Mouse (Mus musculus) urinary bladder, postnatal 36 days (tissue): Measurements from ENCODE around the gene Unc93a.
"Not testable (repeated sequence)": the region's sequence is repeated elsewhere in the genome, so short reads cannot be mapped to it uniquely, and the experiment has no call there.

Experiments used
- DNase-seq, 2 experiments: peaks; one replicate each; pipeline ENCODE4 v3.0.0; 2022; ENCODE audit warnings: low spot score in 2 of 2, mixed read lengths in 1 of 2

Gene Unc93a

DNA sequence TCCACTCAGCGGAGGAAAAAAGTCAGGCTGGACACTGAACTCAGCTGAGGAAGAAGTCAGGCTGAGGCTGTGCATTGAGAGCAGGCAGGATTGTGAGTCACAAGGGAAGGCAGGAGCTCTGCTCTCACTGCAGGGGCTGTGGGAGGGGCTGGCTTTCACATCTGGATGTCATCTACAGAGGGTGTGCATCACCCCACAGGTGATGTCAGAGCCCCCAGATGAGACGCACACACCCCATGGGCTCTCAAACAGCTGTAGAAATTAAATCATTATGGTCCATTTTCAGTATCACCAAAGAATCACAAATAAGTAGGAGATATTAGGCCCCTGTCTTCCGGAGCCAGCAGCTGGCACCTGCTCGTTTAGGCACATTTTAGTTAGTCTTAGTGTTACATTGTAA lies at the start of gene Unc93a:
TSS of gene Unc93a (minus strand) at position 101 of the 400 bp plus-strand sequence.
- not testable (repeated sequence) for DNase-seq

DNA sequence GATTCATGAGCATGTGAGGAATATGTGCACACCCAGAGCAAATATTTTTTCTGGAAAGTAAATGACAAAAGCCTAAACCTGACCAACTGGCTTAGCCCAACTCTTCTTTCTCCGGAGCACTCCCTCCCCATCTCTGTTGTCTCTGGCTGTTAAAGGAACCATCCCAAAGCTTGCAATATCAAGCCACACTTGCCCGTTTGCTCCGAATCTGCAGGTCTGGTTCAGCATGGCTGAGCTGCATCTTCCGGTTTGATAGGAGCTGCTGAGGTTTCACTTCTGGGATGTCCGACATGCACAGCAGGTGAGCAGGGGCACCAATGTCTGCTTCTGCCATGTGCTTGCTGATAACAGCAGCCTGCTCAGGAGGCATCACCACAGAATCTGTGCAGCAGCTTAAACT lies 48.9 kb upstream of the Unc93a start:
- not testable (repeated sequence) for DNase-seq

DNA sequence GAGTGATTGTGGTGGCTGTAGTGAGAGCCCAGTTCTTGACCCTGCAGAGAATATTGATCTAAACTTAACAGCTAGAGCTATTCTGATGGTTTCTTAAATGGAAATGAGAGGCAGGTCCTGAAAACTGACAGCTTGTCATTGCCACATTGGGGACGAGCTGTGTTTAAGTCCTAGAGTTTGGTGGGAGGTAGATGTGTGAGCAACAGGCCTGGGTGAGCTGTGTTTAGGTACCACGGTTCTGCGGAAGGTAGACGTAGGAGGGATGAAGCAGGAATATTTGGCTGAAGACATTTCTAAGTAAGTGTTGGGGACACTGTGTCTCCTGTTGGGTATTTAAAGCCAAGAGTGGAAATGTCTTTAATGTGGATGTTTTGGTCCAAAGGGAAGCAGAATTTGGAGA lies 47.4 kb upstream of the Unc93a start:
- DNase-seq = not testable (repeated sequence)

DNA sequence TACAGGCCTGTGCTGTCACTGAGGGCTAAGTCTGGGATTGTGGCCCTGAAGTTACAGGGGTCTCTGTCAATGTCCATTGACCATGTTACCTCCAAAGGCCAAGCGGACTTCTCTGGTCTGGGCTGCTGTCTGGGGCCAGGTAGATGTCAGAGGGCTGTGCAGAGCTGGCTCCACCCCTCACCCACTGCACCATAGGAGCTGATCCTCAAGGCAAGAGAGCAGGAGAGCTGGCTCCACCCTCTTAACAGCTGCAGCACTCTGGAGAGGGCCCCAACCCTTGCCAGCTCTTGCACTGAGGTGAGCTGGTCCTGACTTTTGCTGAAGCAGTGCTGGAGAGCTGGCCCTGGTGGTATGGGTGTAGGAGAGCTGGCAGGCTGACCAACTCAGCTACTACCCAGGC lies 46.2 kb upstream of the Unc93a start:
- not testable (repeated sequence) for DNase-seq

DNA sequence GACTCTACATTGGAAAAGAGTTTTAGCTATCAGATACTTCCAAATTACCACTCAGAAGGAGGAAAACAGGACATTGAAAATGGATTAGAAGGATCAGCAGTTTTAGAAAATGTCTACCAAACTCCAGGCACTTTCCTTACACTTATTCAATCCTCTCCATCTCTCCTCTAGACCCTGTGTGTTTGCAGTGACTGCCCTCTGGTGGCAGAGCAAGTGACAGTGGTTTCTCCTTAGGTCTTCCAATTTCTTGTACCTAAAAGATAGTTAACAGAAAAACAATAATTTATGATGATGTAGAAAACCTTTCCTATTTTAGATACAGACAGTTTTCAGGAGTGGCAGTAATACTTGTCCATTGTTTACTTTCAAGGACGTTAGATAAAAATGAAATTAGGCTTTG lies 44.0 kb upstream of the Unc93a start:
- not testable (repeated sequence) for DNase-seq

DNA sequence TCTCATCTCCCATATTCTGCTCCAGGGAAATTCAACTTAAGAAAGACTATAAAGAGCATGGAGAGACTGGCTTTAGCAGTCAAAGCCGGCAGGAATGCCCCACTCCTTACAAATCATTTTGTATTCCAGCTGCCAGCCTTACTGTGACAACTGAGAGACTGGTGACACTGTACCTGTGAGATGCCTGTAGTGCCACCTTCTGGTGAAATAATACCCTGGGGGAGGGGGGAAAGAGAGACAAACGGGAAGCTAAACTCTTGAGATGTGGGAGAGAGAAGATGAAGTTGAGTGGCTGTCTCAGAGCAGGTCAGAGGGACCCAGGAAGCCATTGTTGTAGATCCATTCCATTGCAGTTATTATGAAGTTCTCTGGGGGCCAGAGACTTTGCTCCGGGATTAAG lies 42.4 kb upstream of the Unc93a start:
- not testable (repeated sequence) for DNase-seq

DNA sequence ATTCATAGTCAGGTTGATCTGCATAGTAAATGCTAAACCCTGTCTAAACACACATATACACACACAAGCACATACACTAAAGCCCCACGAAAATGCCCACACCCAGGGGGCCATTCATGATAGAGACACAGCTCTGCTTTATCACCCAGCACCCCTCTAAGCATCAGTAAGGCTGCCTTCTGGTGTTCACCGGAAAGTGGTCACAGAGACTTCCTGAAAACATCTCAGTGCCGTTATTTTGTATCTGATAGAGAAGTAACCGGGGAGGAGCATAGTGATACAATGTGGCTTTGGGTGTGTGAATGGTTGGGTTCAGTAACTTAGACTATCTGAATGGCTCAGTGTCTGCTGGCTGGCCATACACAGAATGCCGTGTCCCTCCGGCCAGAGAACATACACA lies 42.0 kb upstream of the Unc93a start:
- DNase-seq = not testable (repeated sequence)

DNA sequence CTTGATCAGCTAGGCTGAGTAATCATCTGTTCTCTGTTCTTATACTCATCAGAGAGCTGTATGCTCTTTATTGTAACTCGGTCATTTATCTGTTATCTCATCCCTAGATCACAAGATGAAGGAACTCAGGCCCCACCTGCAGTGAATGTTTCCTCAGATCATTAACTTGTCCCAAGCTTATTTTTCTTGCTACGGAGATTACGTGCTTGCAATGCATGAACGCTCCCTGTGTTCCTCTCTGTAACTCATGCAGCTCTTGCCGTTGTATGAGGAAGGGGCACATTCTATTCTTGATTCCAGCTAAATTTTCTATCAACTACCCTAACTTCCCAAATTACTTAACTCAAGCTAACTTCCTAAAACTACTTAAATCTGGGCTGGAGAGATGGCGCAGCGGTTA lies 14.5 kb upstream of the Unc93a start:
- DNase-seq = not testable (repeated sequence)

DNA sequence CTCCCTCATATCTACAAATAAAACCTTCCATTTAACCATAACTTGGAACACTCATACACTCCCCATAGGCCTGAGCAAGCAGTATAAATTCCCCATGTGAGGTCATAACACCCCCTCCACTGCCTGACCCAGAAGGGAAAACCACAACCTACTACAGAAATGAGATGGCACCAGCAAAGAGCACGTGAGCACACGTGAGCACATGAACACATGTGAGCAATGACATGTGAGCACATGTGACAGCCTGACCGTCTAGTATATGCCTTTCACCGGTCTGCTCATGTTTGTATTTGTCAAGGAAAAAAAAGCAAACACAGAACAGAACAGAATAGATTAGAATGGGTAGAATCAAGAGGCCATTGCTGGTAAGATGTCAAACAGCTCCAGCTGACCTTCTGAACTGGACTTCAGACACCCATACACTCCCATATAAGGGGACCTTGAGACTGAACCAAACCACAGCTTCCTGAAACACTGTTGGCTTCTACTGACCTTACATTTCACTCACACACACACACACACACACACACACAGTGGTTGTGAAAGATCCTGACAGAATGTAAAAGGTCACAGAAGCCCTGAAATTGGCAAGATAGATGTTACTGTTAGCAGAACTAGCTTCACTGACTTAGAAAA lies 13.1 kb upstream of the Unc93a start:
- peak in 1 of 2 experiments; percentile 6 for DNase-seq

DNA sequence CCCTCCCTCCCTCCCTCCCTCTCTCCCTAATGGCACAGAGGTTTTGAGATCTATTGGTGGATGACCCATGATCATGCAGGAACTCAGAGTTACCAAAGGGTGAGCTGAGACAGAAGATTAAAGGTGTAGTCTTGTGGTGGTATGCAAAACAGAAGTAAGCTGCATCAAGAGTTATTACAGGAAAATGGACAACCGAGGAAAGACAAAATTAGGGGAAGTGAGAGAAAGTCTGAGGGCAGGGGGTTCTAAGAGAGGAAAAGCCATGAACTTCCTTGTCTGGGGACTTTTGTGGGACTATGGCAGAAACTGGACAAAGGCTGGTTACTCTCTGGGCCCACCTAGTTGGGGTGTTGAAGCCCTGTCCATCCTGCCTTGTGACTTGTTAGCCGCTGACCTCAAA lies 11.1 kb upstream of the Unc93a start:
- not testable (repeated sequence) for DNase-seq

DNA sequence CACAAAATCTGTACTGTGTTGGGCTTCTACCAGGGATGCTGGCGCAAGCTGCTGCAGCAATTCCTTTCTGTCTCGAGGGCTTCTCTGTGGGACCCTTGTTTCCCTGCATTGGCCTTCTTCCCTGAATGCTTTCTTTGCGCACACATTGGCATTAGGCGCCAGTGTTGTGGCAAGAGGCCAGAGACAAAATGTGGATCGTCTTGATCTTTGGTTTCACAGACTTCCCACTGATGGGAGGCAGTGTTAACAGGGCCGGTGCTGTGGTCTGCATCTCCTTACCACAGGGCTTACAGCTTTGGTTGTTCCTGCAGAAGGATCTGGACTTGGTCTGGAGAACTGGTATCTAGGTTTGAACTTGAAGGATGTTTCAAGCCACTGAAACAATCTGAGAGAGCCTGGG lies 3.7 kb upstream of the Unc93a start:
- DNase-seq = not testable (repeated sequence)

DNA sequence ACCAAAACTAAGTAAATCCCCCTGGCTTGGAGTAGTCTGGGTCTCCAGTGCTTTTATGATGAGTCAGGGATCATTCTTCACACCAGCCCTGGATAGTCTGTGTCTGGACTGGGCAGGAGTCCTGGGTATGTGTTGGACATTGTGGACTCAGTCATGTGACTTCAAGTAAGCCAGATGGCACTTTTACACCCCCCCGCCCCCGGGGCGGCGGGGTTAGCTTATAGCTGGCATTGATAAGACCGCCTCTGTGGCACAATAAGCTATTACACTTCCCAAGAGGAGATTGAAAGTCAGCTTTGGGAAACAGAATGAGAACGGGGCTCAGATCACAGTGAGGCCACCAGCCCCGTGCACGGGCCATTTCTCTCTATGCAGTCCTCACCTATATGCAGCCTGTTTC lies 742 bp upstream of the Unc93a start:
- not testable (repeated sequence) for DNase-seq

DNA sequence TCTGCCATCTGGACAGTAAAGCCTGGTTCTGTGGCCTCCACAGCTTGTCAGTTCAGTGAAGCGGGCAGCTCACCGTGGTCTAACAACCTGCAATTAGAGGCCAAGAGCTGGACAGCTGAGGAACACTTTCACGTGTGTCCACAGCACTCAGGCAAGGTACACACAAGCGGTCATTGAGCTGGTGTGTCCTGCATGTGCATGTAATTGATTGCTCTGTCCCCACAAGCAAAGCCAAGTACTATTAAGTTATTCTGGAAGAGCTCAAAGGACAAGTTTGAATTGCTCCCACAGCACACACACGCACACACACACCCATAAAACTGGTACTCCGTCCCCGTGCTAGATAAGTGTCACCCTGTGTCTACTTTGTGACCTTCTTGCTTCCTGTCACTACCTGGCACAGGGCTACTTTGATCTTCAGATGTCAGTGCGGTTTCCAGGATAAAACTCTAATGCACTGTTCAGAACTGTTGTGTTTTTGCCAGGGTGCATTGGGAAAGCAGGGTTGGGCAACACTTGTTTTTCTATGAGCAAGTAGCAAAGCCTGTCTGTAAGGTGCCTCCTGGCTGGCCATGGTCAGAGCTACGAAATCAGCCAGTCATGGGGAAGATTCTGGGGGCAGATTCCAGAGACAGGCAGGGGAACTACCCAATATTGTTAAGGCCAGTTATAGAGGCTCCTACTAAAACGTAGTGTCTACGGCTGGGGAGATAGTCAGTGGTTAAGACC lies 1.7 kb downstream of the Unc93a start:
- DNase-seq = not testable (repeated sequence)

DNA sequence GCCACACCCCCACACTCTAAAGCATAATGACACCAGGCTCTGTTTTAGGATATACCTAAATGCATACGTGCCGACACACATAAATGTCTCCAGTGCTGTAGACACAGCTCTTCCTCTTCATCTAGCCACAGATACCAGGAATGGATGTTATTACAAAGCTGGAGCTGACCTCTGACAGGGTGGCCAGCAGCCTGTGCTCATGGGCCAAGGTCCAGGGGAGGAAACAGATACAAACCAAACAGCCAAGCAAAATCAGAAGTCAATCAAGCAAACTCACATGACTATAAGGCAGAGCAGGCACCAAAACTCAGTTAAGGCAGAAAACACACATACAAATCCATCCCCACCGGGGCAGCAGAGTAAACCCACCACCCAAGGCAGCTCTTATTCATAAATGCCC lies 2.3 kb downstream of the Unc93a start:
- not testable (repeated sequence) for DNase-seq

DNA sequence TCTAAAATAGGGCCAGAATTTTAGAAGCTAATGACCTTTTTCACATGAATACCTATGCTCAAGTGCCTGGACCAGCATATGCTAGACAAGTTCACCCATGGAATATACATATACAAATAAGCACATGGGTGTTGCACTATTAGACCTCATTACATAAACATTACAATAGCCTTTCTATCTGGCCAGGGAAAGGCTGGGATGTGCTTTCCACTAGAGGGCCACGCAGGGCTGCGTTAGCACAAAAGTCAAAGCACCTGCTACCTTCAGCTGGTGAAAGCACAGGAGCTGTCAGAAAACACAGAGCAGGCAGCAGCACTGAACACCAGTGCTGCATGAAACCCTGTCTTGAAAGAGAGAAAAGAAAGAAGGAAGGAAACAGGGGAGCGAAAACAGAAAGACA lies 7.4 kb downstream of the Unc93a start:
- not testable (repeated sequence) for DNase-seq

DNA sequence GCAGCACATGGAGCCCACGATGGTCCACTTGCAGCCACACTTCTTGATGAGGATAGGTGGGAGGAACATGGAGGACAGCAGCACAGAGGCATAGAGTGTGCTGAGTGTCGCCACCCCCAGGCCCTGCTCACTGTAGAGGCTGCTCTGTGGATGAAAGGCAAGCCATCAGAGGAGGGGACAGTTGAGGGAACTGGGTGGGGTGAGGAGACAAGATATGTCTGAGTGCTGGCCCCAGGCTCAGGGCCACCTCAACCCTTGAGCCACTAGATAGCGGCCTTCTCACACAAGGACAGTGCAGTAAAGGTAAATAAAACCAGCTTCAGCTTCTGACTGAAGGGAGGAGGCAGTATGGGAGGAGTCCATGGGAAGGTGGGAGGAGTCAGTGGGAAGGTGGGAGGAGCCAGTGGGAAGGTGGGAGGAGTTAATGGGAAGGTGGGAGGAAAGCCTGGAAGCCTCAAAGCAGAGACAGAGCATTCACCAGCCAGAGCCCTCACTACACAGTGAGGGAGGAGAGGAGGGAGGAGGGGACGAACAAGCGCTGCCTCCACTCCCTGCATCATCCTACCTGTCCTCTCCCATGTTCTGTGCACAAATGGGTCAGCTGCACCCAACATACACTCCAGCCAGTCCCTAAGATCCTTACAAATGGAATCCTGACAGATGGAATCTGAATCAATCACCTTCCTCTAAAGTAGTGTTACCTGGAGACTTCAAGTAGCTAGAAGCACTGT lies 8.1 kb downstream of the Unc93a start:
- not testable (repeated sequence) for DNase-seq

DNA sequence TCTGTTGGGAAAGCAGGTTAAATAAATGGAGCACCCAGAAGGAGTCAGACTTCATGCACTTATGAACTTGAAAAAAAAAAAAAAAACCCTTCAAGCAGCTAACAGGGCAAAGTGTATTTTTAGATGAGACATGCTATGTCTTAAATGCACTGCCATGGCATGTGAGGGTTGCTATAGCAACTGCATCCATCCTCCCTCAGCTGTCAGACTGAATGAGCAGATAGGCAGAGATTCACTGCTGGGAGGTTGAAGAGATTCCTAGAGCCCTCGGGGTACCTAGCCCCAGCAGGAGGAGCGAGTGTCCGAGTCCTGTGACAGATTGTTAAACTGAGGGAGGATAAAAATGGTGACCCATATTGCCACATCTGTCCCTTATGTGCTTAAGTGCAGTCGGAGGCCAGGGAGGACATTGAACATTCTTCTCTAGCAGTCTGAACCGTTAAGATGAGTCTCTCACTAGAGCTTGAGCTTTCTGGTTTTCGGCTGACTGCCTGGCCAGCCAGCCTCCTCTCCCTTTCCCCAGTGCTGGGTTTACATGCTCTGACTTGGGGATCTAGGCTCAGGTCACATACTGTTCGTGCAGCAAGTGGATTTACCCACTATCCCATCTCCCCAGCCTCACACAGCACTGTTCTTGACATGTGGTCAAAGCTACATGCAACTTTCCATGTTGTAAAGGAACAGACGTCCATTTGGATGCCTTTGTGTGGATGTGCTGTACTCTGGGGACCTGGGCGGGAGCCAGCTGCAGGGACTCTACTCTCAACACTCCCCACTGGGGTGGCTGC lies 18.9 kb downstream of the Unc93a start:
- DNase-seq = not testable (repeated sequence)

DNA sequence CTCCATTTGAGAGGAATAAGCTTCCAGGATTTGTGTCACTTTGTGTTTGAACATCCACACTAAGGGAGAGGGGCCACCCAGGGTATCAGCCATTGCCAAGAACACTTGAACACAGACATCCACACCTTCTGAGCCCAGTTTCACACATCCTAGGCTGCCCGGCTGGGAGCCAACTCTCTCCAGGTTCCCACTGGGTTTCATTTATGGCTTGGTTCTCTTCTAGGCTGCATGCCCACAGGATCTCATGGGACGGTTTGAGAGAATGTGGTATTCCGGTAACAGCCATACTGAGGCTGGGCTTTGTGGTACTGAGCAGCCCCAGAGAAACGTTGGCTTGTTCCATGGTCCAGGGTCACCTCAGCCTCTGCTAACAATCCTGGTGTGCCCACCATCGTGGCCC lies 25.0 kb downstream of the Unc93a start:
- DNase-seq = peak in 1 of 2 experiments; percentile 19

DNA sequence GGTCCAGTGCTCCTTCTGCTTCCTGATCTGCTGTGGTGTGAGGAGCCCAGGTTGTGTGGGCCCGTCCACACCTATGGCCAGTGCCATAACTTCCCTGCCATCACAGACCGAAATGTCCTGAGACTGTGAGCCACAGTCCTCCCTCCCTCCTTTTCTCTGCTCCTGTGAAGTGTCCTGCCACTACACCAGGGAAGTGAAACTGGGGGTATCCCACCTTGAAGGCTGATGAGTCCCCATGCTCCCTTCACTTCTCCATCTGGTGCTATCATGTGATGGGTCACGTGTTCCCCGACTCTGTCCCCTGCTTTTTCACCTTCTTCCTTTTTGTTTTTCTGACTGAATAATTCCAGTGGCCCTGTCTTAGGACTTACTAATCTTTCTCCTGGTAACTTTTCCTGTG lies 38.6 kb downstream of the Unc93a start:
- not testable (repeated sequence) for DNase-seq

DNA sequence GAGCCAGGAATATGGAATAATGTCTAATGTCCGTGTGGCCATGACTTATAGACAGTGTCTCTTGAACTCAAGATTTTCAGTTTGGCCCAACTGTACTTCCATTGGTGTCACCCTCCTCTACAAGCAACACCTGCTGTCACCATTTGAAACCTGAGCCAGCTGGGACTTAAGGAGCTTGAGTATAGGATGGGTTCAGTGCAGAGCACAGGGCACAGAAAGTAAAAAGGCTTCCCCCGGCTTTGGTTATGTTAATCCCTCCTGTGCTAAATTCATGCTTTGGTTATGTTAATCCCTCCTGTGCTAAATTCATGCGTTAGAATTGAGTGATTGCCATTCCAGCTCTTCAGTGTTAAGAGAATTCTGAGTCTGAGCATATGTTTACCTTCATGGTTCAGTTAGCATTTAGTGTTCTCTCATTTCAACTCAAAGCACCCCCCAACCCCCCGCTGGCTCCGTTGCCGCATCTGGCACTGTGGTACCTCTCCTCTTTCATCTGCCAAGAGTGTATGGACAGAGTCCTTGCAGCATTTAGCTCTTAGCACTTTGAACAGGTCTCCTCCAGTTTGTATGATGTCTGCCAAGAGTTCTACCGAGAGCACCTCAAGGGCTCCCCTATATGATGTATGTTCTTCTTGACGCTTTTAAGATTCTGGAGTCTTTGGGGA lies 39.4 kb downstream of the Unc93a start:
- DNase-seq = not testable (repeated sequence)

DNA sequence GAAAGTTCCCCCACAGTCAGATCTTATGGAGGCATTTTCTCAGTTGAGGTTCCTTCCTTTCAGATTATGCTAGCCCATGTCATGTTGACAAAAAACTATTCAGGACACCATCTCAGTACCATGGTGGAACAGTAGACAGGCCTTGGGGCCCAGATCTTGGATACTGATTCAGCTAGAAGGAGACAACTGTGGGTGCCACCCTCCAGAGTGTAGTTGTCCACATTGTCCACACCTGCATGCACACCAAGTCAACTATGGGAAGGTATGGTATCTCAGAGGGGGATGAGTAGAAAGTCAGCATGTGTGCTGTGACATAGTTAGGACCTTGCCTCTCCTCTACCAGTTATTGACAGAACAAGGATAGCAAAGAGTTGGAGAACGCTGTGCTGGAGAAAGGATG lies 40.1 kb downstream of the Unc93a start:
- DNase-seq = not testable (repeated sequence)
